ENCODE assay signal across 8 mouse cellular contexts in genomic region chr7:81932521-81933045, GRCm38 (mm10). TPM values are rescaled to one million over a fixed set of nuclear protein-coding genes. Genes with fewer than 3 reads are reported as not detected.
DNase-seq lines count a peak whose midpoint lies in the region; ATAC-seq and TF ChIP-seq lines count a peak whose summit lies in the region.

No protein-coding gene starts in this region.

- H3K27me3 ChIP-seq in liver, embryonic 11.5 days (replicated peaks; ENCODE audit: control insufficient read depth, insufficient read depth, low read length): peaks cover 53% of the 10 kb centered on the region
- peaks cover 24% of the 10 kb centered on the region for H3K27me3 ChIP-seq in intestine, embryonic 15.5 days (replicated peaks)
- no peaks in the 10 kb centered on the region for H3K27me3 ChIP-seq in neural tube, embryonic 14.5 days (ENCODE audit: control insufficient read depth, insufficient read depth, low read length)

- no peak for TF ChIP-seq CTCF in embryonic fibroblast, embryonic 13.5 days (IDR thresholded peaks at IDR 0.05; ENCODE audit: borderline replicate concordance, insufficient read depth, low read length)

- peak overlapping the region; percentile 72 for H3K4me2 ChIP-seq in liver, embryonic 11.5 days
- peak overlapping the region; percentile 86 for H3K4me2 ChIP-seq in intestine, embryonic 15.5 days (replicated peaks)
- peak overlapping the region; percentile 90 for H3K4me2 ChIP-seq in neural tube, embryonic 14.5 days (ENCODE audit: low read depth, low read length)

- DNase-seq in liver, embryonic 11.5 days (ENCODE audit: low spot score): no peak
- no peak for DNase-seq in liver
- no peak for DNase-seq in thymus, postnatal 36 days
- DNase-seq in left cerebral cortex, postnatal 14 days (ENCODE audit: low spot score in 2 of 2): no peak
- DNase-seq in adrenal gland, postnatal 10 days: no peak

- H3K9me3 ChIP-seq in liver, embryonic 11.5 days (ENCODE audit: control insufficient read depth, low read length): no peaks in the 10 kb centered on the region
- H3K9me3 ChIP-seq in intestine, embryonic 15.5 days: no peaks in the 10 kb centered on the region
- no peaks in the 10 kb centered on the region for H3K9me3 ChIP-seq in neural tube, embryonic 14.5 days (ENCODE audit: control insufficient read depth, low read length)

- H3K27ac ChIP-seq in liver, embryonic 11.5 days (ENCODE audit: low read depth, low read length): no peak overlapping the region
- H3K27ac ChIP-seq in embryonic fibroblast, embryonic 13.5 days (ENCODE audit: insufficient read depth, low read length): no peak overlapping the region
- no peak overlapping the region for H3K27ac ChIP-seq in intestine, embryonic 15.5 days
- peak overlapping the region; percentile 98 for H3K27ac ChIP-seq in neural tube, embryonic 14.5 days (ENCODE audit: low read depth, low read length)

- no peak overlapping the region for H3K9ac ChIP-seq in liver, embryonic 11.5 days (ENCODE audit: low read depth, low read length)
- 0 out of 2 replicates have a peak overlapping the region, but pooled peaks have one; percentile 15 for H3K9ac ChIP-seq in intestine, embryonic 15.5 days
- H3K9ac ChIP-seq in neural tube, embryonic 14.5 days (replicated peaks; ENCODE audit: low read depth, low read length): peak overlapping the region; percentile 99

- WGBS in liver, embryonic 11.5 days: 50% methylated on average over 5 of the region's 5 CpGs
- 34% methylated on average over 5 of the region's 5 CpGs for WGBS in intestine, embryonic 15.5 days
- WGBS in neural tube, embryonic 14.5 days: 38% methylated on average over 5 of the region's 5 CpGs

- intact Hi-C loops in left cerebral cortex, postnatal 14 days (cut with DNase I): loop anchor here (5.0 to 10.0 kb wide), 3 partner anchors 55 to 145 kb away; partner anchors contain the start of genes 3110040N11Rik and Btbd1

- no peak for TF ChIP-seq POLR2A in embryonic fibroblast, embryonic 13.5 days (IDR thresholded peaks at IDR 0.05; ENCODE audit: low read depth, low read length)

- no peak for ATAC-seq in liver, embryonic 11.5 days (replicated peaks; ENCODE audit: low FRiP score)
- no peak for ATAC-seq in intestine, embryonic 15.5 days
- no peak for ATAC-seq in neural tube, embryonic 14.5 days (ENCODE audit: low read depth)

- H3K36me3 ChIP-seq in liver, embryonic 11.5 days (ENCODE audit: control insufficient read depth, insufficient read depth, low read length): no peaks in the 10 kb centered on the region
- H3K36me3 ChIP-seq in intestine, embryonic 15.5 days: no peaks in the 10 kb centered on the region
- no peaks in the 10 kb centered on the region for H3K36me3 ChIP-seq in neural tube, embryonic 14.5 days (ENCODE audit: control insufficient read depth, insufficient read depth, low read length)

- peak overlapping the region; percentile 61 for H3K4me3 ChIP-seq in liver, embryonic 11.5 days (ENCODE audit: low read depth, low read length)
- H3K4me3 ChIP-seq in embryonic fibroblast, embryonic 13.5 days (ENCODE audit: insufficient read depth, low read length): peak overlapping the region; percentile 59
- H3K4me3 ChIP-seq in intestine, embryonic 15.5 days (replicated peaks): peak overlapping the region; percentile 71
- H3K4me3 ChIP-seq in neural tube, embryonic 14.5 days (ENCODE audit: low read depth, low read length): peak overlapping the region; percentile 98

- 0 out of 2 replicates have a peak, but pooled peaks cover 5% of the 10 kb centered on the region for H3K4me1 ChIP-seq in liver, embryonic 11.5 days (replicated peaks; ENCODE audit: control insufficient read depth, insufficient read depth, low read length)
- H3K4me1 ChIP-seq in embryonic fibroblast, embryonic 13.5 days (ENCODE audit: control insufficient read depth, insufficient read depth, low read length): peaks cover 3% of the 10 kb centered on the region; the same call in 1 of the 2 replicates
- no peaks in the 10 kb centered on the region for H3K4me1 ChIP-seq in intestine, embryonic 15.5 days (replicated peaks)
- H3K4me1 ChIP-seq in neural tube, embryonic 14.5 days (ENCODE audit: control insufficient read depth, insufficient read depth, low read length): peaks cover 25% of the 10 kb centered on the region

RNA-seq across cellular contexts. Expression of gene Hdgfl3, which starts 1.7 kb away (rescaled TPM):
- 5.0 and 5.9 TPM in 2 replicates for polyA plus RNA-seq in liver, embryonic 11.5 days (2014; fragmentation: Nextera tagmentation; extraction: Ambion mirVana)
- polyA plus RNA-seq in embryonic fibroblast, embryonic 13.5 days (2011; ENCODE audit: insufficient read length, low read depth, missing spikeins): 11.1 and 22.7 TPM in 2 replicates
- polyA plus RNA-seq in intestine, embryonic 15.5 days (2015; fragmentation: Nextera tagmentation; extraction: Ambion mirVana): 10.1 and 10.9 TPM in 2 replicates
- polyA plus RNA-seq in neural tube, embryonic 14.5 days (2014; fragmentation: Nextera tagmentation; extraction: Ambion mirVana): 90.7 and 93.2 TPM in 2 replicates
- 10 to 100 TPM; 68.7 to 72.5 TPM for total RNA-seq in left cerebral cortex, postnatal 14 days (2021)
- total RNA-seq in adrenal gland, postnatal 10 days (2021): 10 to 100 TPM; 12.2 to 15.8 TPM

RNA-seq across cellular contexts. Expression of gene Bnc1, which starts 59.5 kb away (rescaled TPM):
- polyA plus RNA-seq in liver, embryonic 11.5 days (2014; fragmentation: Nextera tagmentation; extraction: Ambion mirVana): 5.1 and 7.0 TPM in 2 replicates
- polyA plus RNA-seq in embryonic fibroblast, embryonic 13.5 days (2011; ENCODE audit: insufficient read length, low read depth, missing spikeins): 0.81 and 1.1 TPM in 2 replicates
- polyA plus RNA-seq in intestine, embryonic 15.5 days (2015; fragmentation: Nextera tagmentation; extraction: Ambion mirVana): 2.8 and 3.7 TPM in 2 replicates
- polyA plus RNA-seq in neural tube, embryonic 14.5 days (2014; fragmentation: Nextera tagmentation; extraction: Ambion mirVana): 0.11 and 5.6 TPM in 2 replicates
- total RNA-seq in left cerebral cortex, postnatal 14 days (2021): not detected
- total RNA-seq in adrenal gland, postnatal 10 days (2021): 1 to 10 TPM; 1.2 to 1.5 TPM
